Mouse (Mus musculus) MEL (cell line): ENCODE results near the gene Gm15217. TPM values are rescaled to one million over a fixed set of nuclear protein-coding genes. Genes with fewer than 3 reads are reported as not detected.

Source experiments
- DNase-seq: peaks from one replicate; pipeline ENCODE4 v3.0.0; 2011; ENCODE audit warnings: low read depth, low spot score
- H3K27ac ChIP-seq: 2 replicates; pipeline ENCODE4 v1.5.1; 2012; ENCODE audit warnings: low read depth, mild to moderate bottlenecking, control low read depth, low read length, moderate library complexity; ENCODE audit not compliant: control insufficient read depth
- H3K27me3 ChIP-seq, 2 experiments: fragments of 150-350 bp in 1 of 2; sonication (generic) in 1 of 2; 2 replicates each; pipeline ENCODE4 v1.6.1; 2012; ENCODE audit warnings: low read length in 2 of 2, mild to moderate bottlenecking in 2 of 2, improper control_type of control experiment in 1 of 2, moderate library complexity in 1 of 2; ENCODE audit not compliant: insufficient read depth in 2 of 2, control insufficient read depth in 1 of 2
- H3K36me3 ChIP-seq, 2 experiments: 2 replicates each; pipeline ENCODE4 v1.6.1; 2012 to 2014; ENCODE audit warnings: low read length in 2 of 2, improper control_type of control experiment in 1 of 2, inconsistent platforms in 1 of 2, mild to moderate bottlenecking in 1 of 2; ENCODE audit not compliant: insufficient read depth in 2 of 2, control insufficient read depth in 1 of 2
- H3K4me1 ChIP-seq, 2 experiments: fragments of 150-350 bp in 1 of 2; sonication (generic) in 1 of 2; 2 replicates each; pipeline ENCODE4 v1.6.1; 2012; ENCODE audit warnings: low read length in 2 of 2, improper control_type of control experiment in 1 of 2, mild to moderate bottlenecking in 1 of 2; ENCODE audit not compliant: insufficient read depth in 2 of 2, control insufficient read depth in 1 of 2
- H3K4me3 ChIP-seq, 2 experiments: fragments of 150-350 bp in 1 of 2; sonication (generic) in 1 of 2; 2 replicates each; pipeline ENCODE4 v1.5.1; 2012; ENCODE audit warnings: low read depth in 2 of 2, low read length in 2 of 2, mild to moderate bottlenecking in 2 of 2, moderate library complexity in 2 of 2, control low read depth in 1 of 2, improper control_type of control experiment in 1 of 2; ENCODE audit not compliant: control insufficient read depth in 1 of 2, insufficient read depth in 1 of 2
- H3K79me2 ChIP-seq: 2 replicates; pipeline ENCODE4 v1.6.1; 2012; ENCODE audit warnings: mild to moderate bottlenecking, low read length, moderate library complexity; ENCODE audit not compliant: control insufficient read depth, poor library complexity, insufficient read depth
- H3K9ac ChIP-seq: 2 replicates; pipeline ENCODE4 v1.6.1; 2012; ENCODE audit warnings: low read depth, mild to moderate bottlenecking, control low read depth, low read length, moderate library complexity; ENCODE audit not compliant: control insufficient read depth, poor library complexity, severe bottlenecking
- H3K9me3 ChIP-seq: fragments of 150-350 bp; sonication (generic); replicated peaks from 2 replicates; pipeline ENCODE4 v1.6.1; 2012; ENCODE audit warnings: mild to moderate bottlenecking, low read length, improper control_type of control experiment, moderate library complexity; ENCODE audit not compliant: insufficient read depth
- ELF1 ChIP-seq: IDR thresholded peaks from 2 replicates; pipeline ENCODE4 v1.6.1; 2014; ENCODE audit warnings: low read depth, mild to moderate bottlenecking, inconsistent platforms, low read length, improper control_type of control experiment, moderate library complexity
- EP300 ChIP-seq, 2 experiments: IDR thresholded peaks; 2 replicates each; pipeline ENCODE4 v1.6.1; 2011; ENCODE audit warnings: improper control_type of control experiment in 2 of 2, low read length in 2 of 2, low read depth in 1 of 2, mild to moderate bottlenecking in 1 of 2
- ETS1 ChIP-seq: IDR thresholded peaks from 2 replicates; pipeline ENCODE4 v1.6.1; 2012; ENCODE audit warnings: low read depth, mild to moderate bottlenecking, inconsistent platforms, low read length, improper control_type of control experiment, moderate library complexity
- JUND ChIP-seq: IDR thresholded peaks from 2 replicates; pipeline ENCODE4 v1.6.1; 2011; ENCODE audit warnings: low read depth, mild to moderate bottlenecking, improper control_type of control experiment, low read length
- KAT2A ChIP-seq: conservative IDR thresholded peaks from 2 replicates; pipeline ENCODE4 v1.6.1; 2012; ENCODE audit warnings: low read depth, low read length, improper control_type of control experiment, inconsistent platforms
- MEF2A ChIP-seq: IDR thresholded peaks from 2 replicates; pipeline ENCODE4 v1.6.1; 2014; ENCODE audit warnings: low read depth, mild to moderate bottlenecking, inconsistent platforms, low read length, improper control_type of control experiment; ENCODE audit not compliant: poor library complexity, insufficient replicate concordance, severe bottlenecking; ENCODE audit errors: extremely low read depth
- MXI1 ChIP-seq: IDR thresholded peaks from 2 replicates; pipeline ENCODE4 v1.6.1; 2011; ENCODE audit warnings: mild to moderate bottlenecking, low read depth, low read length, improper control_type of control experiment
- NELFE ChIP-seq: IDR thresholded peaks from 2 replicates; pipeline ENCODE4 v1.6.1; 2011; ENCODE audit warnings: low read depth, low read length, improper control_type of control experiment
- NRF1 ChIP-seq: IDR thresholded peaks from 2 replicates; pipeline ENCODE4 v1.6.1; 2014; ENCODE audit warnings: low read depth, mild to moderate bottlenecking, inconsistent platforms, low read length, improper control_type of control experiment, moderate library complexity; ENCODE audit not compliant: poor library complexity, insufficient read depth, severe bottlenecking
- POLR2AphosphoS5 ChIP-seq: IDR thresholded peaks from 2 replicates; pipeline ENCODE4 v1.6.1; 2012; ENCODE audit warnings: low read depth, borderline replicate concordance, mild to moderate bottlenecking, inconsistent platforms, low read length, moderate library complexity, mixed read lengths
- RAD21 ChIP-seq: IDR thresholded peaks from 2 replicates; pipeline ENCODE4 v1.6.1; 2011; ENCODE audit warnings: mild to moderate bottlenecking, low read depth, low read length, improper control_type of control experiment
- SMC3 ChIP-seq: IDR thresholded peaks from 2 replicates; pipeline ENCODE4 v1.6.1; 2011; ENCODE audit warnings: low read depth, low read length, improper control_type of control experiment
- ZKSCAN1 ChIP-seq: IDR thresholded peaks from 2 replicates; pipeline ENCODE4 v1.6.1; 2012; ENCODE audit warnings: low read depth, mild to moderate bottlenecking, inconsistent platforms, low read length, improper control_type of control experiment, moderate library complexity
- ZMIZ1 ChIP-seq: IDR thresholded peaks from 2 replicates; pipeline ENCODE4 v1.6.1; 2012; ENCODE audit warnings: low read depth, mild to moderate bottlenecking, inconsistent platforms, low read length, improper control_type of control experiment, moderate library complexity
- polyA plus RNA-seq, 2 experiments: library from polyadenylated mRNA; stranded (reverse) in 1 of 2; unstranded in 1 of 2; fragments of >175 nt in 1 of 2; fragments of >200 nt in 1 of 2; gene quantifications; 2 replicates each; pipeline versions ENCODE4 v1.2.1 to v1.2.4; 2012; ENCODE audit warnings: low replicate concordance in 2 of 2, low read depth in 1 of 2; ENCODE audit not compliant: insufficient read length in 2 of 2, insufficient read depth in 1 of 2, missing spikeins in 1 of 2
- total RNA-seq: library from RNA; depleted of rRNA; stranded (reverse); fragments of 300-350 nt; gene quantifications from 2 replicates; pipeline ENCODE4 v1.2.3, GENCODE M21; 2012; rRNA removed

The Gm15217 gene
- total RNA-seq, result not detected in 2 replicates
- polyA plus RNA-seq, result not detected

DNA sequence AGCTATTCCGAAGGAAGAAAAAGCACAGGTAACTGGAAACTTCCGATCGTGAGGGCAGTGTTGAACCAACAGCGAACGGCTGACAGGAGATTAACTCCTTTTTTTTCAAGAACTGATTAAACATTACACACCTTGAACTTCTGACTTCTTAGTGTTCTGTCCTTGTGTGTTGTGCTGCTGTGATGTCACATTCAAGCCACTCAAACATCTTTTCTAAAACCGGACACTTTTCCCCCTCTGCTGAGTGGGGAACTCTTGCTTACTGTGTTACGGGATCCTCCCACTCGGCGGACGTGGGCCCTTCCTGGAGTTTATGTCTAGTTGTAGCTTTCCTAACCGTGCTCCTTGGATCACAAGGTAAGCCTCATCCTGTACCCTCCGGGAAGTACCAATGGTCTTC is at the start of gene Gm15217:
Gene Gm15217, plus strand, starts transcription at position 130 of the 400 bp plus-strand sequence.
- no peaks in the 10 kb centered on the region for H3K9me3 ChIP-seq
- no peaks in the 10 kb centered on the region for H3K27me3 ChIP-seq
- H3K4me3 ChIP-seq, result no peak within 1 kb of the TSS
- no peaks in the 10 kb centered on the region for H3K4me1 ChIP-seq
- TF ChIP-seq EP300 (IDR thresholded peaks at IDR 0.05; ENCODE audit: low read depth in 1 of 2, low read length in 2 of 2) (no peak), KAT2A (no peak), MXI1 (no peak), MEF2A (no peak), NELFE (no peak), ZMIZ1 (no peak), RAD21 (no peak), ELF1 (no peak), JUND (no peak), POLR2AphosphoS5 (no peak), SMC3 (no peak), ZKSCAN1 (no peak)
- no peak within 1 kb of the TSS for H3K9ac ChIP-seq
- no peaks in the 10 kb centered on the region for H3K36me3 ChIP-seq
- no peak for DNase-seq
- H3K27ac ChIP-seq, result no peak within 1 kb of the TSS
- H3K79me2 ChIP-seq, result no peaks in the 10 kb centered on the region

DNA sequence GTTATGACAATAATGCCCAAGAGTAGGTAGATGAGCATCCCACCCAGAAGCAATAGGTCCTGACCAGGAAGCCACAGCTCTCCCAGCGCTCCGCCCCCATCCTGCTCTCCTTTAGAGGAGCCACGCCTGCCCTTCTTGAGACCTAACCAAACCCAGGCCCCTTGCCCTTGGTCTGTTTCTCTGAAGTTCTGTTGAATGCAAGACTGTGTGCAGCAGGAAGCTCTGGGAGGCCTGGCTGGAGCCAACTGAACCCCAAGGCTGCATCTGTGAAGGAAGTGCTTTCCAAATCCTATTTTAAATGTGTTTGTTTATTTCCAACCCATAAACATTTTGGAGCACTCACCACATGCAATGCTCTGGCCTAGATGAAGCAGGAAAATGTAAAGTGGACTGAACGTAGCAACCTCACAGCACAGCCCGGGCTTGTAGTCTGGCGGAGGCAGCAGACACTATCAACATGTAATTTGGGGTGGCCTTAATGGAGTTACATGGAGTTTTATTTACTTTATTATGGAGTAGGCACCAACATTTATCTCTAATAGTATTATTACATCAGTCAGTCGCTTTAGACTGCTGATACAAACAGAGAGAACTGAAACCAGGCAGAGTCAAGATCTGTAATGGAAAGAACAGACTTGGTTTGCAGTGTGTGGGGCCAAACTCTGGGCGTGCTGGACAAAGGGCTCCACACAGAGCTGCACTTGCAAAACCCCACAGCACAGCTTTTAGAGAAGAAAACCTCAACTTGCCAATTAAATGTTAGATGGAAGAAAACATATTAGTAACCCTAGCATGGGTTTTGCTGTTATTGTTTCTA is 45.6 kb upstream of the Gm15217 start:
- H3K27ac ChIP-seq, result no peak overlapping the region
- DNase-seq, result no peak
- no peaks in the 10 kb centered on the region for H3K79me2 ChIP-seq
- H3K9ac ChIP-seq, result no peak overlapping the region
- no peak overlapping the region for H3K4me3 ChIP-seq
- H3K9me3 ChIP-seq, result no peaks in the 10 kb centered on the region
- TF ChIP-seq NRF1 (no peak), ELF1 (no peak), ETS1 (no peak), MXI1 (no peak)
- TF ChIP-seq, all 39 proteins: peak for 0
- Histone ChIP-seq H3K36me3 (no peaks in the 10 kb centered on the region), H3K27me3 (no peaks in the 10 kb centered on the region), H3K4me1 (no peaks in the 10 kb centered on the region)
